Mouse (Mus musculus) regulatory T cell (primary cell): Measurements from ENCODE around the gene Gimap8.

ENCODE experiments used
- in situ Hi-C: fragments of 300-600 bp; cut with MboI, MseI; formaldehyde crosslinking; loops from one replicate; pipeline ENCODE4 v1.15.1; 2025; ENCODE audit warnings: high pct_unique_total_duplicates

Gimap8 gene

DNA sequence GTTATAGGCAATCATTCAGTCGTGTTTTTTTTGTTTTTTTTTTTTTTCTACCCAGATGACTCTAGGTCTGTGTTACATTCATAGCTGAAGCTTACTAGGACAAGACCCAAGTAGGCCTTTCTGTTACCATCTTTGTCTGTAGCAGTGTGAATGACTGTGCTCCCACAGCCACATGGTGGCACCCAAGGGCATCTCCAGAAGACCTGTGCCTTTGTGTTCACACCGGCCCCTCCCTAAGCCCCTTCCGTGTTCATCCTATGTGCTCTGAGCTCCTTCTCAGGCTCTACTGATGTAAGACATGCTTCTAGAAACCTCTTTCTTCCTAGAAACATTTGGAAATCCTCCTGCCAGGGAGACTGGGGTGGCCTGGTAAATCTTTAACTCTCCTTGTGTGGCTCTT is at the start of gene Gimap8:
Gene Gimap8, plus strand, starts transcription at position 240 of the 400 bp plus-strand sequence.
- in situ Hi-C loops, result loop anchor here (5.0 to 10.0 kb wide), 4 partner anchors 35 to 1908 kb away; partner anchors contain the start of genes Gimap3, Gimap4 and Gimap6

DNA sequence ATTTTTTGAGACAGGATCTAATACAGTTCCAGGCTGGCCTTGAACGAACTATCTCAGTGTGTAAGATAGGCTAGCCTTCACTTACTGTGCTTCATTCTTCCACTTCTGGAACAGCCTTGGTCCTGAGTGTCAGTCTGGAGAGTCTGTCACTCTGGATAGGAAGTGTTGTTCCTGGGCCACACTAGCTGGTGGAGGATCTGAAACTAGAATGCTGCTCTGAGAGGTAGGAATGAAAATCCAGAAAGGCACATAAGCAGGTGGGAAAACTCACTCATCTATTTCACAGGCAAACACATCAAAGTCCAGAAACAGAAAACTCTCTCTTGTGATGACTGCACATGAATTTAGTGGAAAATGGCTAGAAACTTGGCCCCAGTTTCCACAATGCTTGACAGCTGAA is 46.4 kb upstream of the Gimap8 start:
- in situ Hi-C loops, result no loop called here

DNA sequence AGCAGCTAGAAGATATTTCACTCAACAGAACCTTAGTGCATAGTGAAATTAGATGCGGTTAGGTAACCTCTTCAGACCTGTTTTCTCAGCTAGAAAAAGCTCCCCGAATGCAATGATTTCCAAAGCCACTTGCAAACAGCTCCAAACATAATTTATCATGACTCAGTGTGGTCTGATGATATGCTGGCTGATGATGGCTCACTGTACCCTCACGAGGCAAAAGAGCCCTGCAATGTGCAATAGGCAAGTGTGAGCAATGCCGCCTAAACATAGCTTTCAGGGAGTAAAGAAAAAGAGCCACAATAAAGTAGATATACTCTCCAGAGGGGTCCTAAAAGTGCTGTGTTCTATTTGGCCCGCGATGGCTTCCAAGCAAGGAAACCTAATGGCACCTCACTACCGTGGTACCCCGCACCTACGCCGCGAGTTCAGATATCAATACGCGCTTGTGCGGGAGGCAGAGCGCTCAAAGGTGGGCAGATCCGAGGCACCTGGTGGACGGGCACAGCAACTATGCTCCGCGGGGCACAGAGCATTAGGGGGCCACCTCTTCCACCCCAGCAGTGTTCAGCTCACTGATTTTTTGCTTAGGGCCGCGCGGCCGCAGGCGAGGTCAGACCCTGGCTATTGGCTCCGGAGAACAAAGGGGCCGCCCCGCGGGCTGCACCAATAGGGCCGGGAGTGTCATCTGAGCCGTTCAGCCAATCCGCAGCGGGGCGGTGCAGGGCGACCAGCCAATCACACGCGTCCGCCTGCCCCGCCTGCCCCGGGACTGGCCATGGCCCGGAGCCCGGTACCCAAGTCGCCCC is 45.6 kb upstream of the Gimap8 start, which contains the start of gene Zfp775:
Gene Zfp775, plus strand, starts transcription at position 793 of the 809 bp plus-strand sequence.
- in situ Hi-C loops, result no loop called here

DNA sequence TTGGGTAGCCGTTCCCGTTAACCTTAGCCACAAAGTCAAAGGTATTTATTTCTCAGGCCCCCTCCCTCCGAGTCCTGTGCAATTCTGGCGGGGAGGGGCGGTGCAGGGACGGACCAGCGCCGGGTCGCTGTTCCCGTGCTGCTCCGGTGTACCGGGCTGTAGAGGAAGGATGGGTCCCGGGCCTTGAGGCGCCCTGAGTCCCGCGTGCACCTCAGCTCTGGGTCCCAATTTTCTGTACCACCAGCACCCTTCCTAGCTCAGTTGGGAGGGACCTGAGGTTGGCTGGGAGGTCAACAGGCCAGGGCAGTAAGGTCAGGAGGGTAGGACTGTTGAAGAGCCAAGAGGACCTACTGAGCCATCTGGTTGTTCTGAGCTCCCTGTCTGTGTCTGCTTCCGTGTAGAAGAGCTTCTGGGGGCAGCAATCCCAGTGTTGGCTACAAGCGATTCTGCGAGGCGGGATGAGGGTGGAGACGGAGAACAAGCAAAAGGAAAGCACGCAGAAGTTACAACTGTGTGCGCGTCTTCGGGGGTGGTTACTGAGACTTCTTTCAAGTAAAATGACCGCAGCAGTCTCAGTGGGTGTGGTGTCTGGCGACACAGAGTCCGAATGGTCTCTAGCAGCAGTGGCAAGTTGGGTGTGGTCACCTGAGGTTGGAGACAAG is 44.8 kb upstream of the Gimap8 start:
- in situ Hi-C loops, result no loop called here

DNA sequence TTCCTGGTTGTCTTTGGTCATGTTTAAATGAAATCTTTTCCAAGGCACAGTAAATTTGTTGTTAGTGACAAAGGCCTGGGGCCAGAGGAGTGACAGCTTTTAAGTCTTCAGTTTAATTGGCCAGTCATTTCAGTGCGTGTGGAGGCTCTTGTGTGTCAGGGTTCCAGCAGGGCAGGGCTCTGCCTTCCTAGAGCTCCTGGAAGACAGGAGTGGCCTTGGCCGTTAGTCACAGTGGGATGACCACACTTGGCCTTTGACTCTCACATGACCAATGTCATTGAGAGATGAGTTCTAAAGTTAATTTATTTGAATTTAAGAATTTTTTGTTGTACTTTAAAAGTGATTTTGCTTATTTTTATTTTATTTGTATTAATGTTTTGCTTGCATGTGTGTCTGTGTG is 38.9 kb upstream of the Gimap8 start:
- in situ Hi-C loops, result no loop called here

DNA sequence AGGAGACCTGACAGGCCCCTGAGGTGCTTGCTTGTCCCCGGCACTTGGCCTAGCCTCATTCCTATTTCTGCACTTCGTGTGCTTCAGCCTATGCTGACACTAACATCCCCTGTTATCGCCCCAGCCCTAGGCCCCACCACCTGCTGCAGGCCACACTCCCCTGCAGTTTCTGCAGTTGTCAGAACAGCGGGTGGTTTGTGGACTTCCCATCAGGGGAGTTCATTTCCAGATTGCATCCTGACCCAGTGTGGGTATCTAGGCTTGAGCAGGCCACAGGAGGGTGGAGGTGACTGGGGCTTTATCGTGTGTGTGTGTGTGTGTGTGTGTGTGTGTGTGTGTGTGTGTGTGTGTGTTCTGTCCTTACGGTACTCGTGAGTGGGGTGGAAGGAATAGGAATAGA is 37.5 kb upstream of the Gimap8 start:
- in situ Hi-C loops, result no loop called here

DNA sequence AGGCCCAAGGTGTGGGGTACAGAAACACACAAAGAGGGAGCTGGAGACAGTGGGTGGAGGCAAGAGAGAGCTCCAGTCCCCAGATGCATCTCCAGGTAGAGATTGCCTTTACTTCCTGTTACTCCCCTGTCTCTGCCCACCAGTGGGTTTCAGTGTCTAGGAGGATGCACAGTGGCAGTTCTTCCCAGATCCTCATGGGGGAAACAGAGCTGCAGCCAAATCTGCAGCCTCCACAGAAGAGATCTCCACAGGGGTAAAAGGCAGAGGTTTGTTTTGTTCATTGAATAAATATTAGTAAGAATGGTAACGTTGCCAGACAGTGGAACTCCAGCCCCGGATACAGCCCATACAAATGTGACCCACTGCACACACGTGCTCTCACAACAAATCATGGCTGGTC is 36.4 kb upstream of the Gimap8 start:
- in situ Hi-C loops, result no loop called here

DNA sequence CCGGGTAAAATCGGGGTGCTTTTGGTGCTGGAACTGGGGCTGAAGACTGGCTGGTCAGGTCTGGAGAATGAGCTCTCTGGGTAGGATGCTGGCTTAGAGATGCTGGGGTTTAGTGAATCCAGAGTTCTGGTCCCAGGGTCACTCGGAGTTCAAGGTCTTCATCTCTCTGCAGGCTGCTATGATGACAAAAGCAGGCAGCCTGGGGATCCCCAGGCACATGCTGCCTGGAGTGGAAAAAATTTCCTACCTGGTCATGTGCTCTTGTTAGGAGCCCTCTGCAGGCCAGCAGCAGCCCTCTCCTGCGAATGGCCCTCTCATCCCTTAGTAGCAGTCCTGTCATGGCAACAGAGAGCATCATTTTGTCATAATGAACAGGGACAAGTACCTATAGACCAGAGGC is 33.6 kb upstream of the Gimap8 start:
- in situ Hi-C loops, result no loop called here

DNA sequence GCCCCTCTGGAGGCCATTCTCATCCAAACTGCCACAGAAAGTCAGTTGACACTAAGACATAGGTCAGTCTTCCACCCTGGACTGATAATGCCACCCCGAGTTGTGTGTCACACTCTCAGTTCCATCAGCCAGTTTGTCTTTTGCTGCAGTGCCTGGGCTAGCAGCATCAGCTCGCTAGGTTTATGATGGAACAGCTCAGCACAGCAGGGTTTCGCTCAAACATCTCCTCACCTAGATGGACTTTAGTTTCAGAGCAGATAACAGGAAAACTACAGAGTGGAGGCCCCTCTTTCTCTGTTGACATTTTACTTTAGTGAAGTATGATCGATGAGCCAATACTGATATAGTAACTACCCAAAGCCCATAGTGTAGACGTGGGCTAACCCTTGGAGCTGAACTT is 32.3 kb upstream of the Gimap8 start:
- in situ Hi-C loops, result no loop called here

DNA sequence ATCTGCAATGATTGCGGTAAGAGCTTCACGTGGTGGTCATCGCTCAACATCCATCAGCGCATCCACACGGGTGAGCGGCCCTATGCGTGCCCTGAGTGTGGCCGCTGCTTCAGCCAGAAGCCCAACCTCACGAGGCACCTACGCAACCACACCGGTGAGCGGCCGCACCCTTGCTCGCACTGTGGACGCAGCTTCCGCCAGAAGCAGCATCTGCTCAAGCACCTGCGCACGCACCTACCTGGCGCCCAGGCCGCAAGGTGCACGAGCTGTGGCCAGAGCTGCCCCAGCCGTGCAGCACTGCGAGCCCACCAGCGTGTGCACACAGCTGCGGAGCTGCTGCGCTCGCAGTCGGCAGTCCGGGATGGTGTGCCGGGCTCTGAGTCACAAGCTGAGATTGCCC is 27.0 kb upstream of the Gimap8 start:
- in situ Hi-C loops, result loop anchor here (10.0 kb wide), 1 partner anchor 315 kb away; no protein-coding TSS in a partner anchor

DNA sequence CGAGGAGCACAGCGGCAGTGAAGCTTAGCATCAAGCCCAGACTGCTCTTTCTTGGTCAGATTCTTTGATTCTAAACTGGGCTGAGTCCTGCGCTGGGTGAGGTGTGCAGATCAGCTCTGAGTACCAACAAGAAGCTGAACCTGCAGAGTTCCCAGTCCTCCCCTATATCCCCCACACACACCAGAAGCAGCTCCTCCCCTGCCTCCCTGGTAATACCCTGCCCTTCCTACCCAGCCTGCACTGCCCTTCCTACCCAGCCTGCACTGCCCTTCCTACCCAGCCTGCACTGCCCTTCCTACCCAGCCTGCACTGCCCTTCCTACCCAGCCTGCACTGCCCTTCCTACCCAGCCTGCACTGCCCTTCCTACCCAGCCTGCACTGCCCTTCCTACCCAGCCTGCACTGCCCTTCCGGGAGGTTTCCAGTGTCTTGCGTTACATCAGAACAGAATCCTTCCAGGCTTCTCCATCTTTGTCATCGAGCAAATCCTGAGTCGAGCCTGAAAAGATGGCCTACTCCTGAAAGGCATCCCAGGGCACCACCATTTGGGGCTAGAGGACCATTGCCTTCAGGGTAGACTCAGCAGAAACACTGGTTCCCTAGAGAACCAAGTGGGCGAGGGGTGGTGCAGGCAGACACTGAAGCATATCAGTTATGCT is 24.7 kb upstream of the Gimap8 start:
- in situ Hi-C loops, result loop anchor here (10.0 kb wide), 1 partner anchor 312 kb away; no protein-coding TSS in a partner anchor

DNA sequence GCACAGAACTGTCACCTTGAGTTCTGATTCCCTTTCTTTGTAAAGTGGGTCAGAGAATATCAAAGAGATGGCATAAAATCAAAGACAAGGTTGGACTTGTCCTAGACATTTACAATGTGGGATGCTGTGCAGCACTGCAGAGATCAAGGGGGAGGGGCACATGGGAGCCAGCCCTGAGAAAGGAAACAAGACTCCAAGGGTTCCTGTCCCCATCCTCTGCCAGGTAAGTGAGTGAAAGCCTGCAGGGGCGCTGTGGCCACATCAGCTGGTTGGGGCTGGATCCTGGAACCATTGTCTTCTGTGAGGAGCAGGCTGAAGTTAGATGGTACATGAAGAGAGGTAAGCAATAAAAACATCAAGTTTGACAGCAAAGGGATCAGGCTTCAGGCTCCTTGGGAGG is 23.6 kb upstream of the Gimap8 start:
- in situ Hi-C loops, result loop anchor here (10.0 kb wide), 1 partner anchor 311 kb away; no protein-coding TSS in a partner anchor

DNA sequence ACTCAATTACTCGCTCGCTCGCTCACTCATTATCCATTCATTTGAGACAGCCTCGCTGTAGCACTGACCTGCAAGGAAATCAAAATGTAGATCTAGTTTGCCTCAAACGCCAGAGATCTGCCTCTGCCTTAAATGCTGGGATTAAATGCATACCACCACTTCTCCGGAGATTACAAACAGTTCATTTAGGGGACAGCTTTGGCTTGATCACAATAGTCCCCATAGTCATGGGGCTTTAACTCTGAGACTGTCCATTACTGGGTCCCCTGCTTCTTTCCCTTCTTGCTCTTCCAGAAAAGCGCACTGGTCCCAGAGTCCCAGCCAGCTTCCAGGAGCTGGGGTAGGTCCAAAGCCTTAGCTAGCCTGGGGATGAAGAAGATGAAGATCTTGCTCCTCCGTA is 20.6 kb upstream of the Gimap8 start, which contains the start of gene AI854703:
Gene AI854703, plus strand, starts transcription at position 301 of the 400 bp plus-strand sequence.
- in situ Hi-C loops, result loop anchor here (10.0 kb wide), 1 partner anchor 308 kb away; no protein-coding TSS in a partner anchor

DNA sequence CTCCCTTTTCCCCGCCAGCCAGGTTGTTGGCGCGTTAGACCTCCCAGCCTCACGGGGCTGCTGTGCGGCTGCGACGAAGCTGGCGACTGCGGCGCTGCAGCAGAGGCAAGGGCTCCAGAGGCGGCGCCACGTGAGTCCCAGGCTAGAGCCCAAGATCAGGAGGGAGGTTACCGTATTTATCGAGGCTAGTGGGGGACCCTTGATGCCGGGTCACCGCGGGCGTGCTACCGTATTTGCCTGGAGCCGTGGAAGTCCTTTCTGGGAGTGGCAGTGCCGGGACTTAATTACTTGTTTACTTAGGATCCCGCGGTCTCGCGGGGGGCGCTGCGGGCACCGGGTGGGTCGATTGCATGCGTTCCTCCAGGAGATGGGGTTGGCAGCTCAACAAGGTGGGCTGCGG is 20.1 kb upstream of the Gimap8 start:
- in situ Hi-C loops, result loop anchor here (10.0 kb wide), 1 partner anchor 308 kb away; no protein-coding TSS in a partner anchor

DNA sequence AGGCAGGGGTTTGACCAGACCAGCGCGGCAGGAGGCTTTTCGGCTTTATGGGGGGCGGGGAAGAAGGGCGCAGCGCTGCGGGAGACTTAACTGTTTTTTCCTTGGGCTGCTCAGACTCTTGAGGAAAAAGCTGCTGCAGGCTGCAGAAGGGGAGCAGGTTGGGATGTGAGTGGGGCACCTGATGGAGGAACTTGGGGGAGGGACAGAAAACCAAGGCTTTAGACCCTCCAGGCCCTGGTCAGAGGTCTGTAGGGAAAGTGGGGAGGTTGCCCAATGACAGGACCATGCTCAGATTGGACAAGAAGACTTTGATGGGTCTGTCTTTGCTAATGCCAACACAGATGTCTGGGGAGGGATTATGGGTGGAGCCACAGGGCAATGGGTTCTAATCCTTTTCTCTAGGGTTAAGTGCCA is 19.5 kb upstream of the Gimap8 start:
- in situ Hi-C loops, result loop anchor here (10.0 kb wide), 1 partner anchor 307 kb away; no protein-coding TSS in a partner anchor

DNA sequence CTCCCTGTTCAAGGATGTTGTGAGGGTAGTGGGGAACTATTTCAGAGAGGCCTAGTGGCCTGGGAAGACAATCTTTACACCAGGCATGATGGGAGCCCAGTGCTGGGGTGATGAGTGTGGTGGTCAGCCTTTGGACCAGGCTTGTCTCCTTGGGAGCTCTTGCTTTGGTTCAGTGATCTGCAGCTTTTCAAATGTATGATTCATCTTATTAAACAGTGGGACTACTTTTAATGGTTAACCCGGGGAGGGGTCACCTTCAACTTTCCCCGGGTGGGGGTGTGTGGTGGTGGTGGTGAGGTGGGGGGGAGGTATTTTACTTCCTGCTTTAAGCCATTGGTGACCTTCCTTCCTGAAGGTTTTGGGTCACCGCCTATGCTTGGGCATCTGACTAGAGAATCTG is 18.7 kb upstream of the Gimap8 start:
- in situ Hi-C loops, result loop anchor here (10.0 kb wide), 1 partner anchor 306 kb away; no protein-coding TSS in a partner anchor

DNA sequence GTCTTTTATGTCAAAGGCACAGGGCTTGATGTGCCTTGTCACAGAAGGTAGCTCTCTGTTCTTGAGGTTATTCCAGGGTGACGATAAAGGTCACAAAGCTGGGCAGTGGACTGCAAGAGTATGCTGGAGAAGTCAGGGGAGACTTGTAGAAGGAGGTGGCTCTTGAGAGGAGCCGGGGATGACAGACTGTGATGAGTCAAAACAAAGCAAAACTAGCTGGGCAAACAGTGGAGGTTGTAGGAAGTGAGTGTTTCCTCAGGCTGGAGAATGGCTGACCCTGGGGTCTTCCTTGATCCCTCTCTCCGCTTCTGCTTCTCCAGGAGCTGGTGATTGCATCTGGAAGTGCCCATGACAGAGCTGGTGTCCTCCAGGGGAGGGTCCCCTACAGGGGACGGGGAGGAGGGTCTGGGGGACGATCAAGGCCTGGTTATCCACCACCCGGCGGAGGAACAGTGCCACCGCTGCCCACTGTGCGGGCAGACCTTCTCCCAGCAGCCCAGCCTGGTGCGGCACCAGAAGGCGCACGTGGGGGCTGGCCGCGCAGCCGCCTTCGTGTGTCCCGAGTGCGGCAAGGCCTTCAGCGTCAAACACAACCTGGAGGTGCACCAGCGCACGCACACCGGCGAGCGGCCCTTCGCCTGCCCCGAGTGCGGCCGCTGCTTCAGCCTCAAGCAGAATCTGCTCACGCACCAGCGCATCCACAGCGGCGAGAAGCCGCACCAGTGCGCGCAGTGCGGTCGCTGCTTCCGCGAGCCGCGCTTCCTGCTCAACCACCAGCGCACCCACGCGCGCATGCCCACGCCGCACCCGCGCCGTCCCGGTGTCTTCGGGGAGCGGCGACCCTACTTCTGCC is 18.0 kb upstream of the Gimap8 start:
- in situ Hi-C loops, result loop anchor here (10.0 kb wide), 1 partner anchor 306 kb away; no protein-coding TSS in a partner anchor

DNA sequence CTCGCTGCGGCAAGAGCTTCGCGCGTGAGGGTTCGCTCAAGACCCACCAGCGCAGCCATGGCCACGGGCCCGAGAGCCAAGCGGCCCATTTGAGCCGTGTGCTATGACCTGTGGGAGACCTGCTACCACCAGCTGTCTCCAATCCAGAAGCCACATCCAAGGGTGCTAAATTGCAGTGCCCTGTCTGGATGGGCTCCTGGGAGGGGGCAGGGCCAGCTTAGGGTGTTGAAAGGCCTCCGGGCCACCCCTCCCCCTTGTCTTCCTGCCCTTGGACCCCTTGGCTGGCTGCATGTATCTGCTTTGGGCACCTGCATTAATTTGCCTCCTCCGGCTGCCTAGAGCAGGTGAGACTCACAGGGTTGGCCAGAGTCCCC is 17.4 kb upstream of the Gimap8 start:
- in situ Hi-C loops, result loop anchor here (5.0 to 10.0 kb wide), 3 partner anchors 42 to 445 kb away; partner anchors contain the start of gene Gm45021

DNA sequence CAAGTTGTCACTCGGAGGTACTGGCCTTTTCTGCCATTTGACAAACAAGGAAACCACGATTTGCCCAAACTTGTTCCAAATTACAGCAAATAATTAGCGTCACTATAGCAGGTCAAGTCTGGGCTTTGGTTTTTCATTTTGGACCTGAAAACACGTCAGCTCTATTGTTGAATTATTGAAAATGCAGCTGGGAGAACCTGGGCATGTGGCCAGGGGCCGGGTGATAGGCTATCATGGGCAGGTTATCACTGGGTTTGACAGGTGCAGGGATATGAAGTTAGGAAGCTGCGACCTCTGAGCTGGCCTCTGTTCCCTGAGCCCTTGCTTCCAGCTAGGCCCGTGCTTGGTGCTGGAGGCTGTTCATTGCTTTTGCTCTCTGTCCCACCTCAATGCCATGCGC is 16.2 kb upstream of the Gimap8 start:
- in situ Hi-C loops, result loop anchor here (5.0 to 10.0 kb wide), 2 partner anchors 44 to 446 kb away; partner anchors contain the start of gene Gm45021

DNA sequence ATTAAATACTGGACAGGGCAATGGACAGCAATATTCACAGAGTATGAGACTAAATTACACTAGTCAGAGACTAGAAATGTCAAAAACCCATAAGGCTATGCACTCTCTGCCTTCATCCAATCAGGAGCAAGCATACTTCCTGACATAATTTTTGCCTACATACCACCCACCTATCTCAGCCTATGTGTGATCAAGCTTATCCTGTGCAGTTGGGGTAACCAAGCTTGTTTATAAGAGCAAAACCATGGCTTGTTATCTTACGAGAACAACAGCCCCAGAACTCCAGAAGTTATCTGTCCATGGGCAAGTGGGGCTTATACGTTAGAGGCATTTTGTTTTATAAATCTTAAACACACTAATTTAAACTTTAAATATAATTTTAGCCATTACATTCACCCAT is 11.9 kb upstream of the Gimap8 start:
- in situ Hi-C loops, result loop anchor here (5.0 to 10.0 kb wide), 2 partner anchors 98 to 450 kb away; partner anchors contain the start of gene Atp6v0e2
